Mouse (Mus musculus): Measurements from ENCODE around the gene Plac9a.

Gene Plac9a

DNA sequence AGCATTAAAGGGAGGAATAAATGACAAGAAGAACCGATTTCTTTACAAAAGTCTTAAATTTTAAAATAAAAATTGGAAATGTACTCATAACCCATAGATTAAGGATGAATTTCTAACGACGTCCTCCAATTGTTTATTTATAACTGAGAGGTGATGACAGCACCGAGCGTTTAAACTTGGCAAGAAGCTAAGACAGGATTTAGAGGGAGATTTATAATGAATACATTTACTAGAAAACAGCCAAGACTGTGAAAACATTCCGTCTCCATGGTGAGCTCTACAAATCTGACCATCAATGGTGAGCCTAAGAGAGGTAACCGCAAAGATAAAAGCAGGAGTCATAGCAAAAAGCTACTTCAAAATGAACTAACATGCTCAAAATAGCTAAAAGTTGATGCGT, 64.5 kb downstream of the Plac9a start:
- no peak for DNase-seq (ENCODE audit: low spot score in 2 of 2)

Data from frontal cortex, postnatal 25 days (tissue).